Mouse (Mus musculus) thymus, postnatal 4 days (tissue): ENCODE measurements around the gene Gprc5d.
A peak's percentile ranks its signal among the peaks of the same experiment; 100 is the strongest.

Experiments
- DNase-seq: peaks from one replicate; pipeline ENCODE4 v3.0.0; 2021

Gene Gprc5d

GRCm38 (mm10) chr6:135133486-135133885 is 15.4 kb upstream of the Gprc5d start:
- DNase-seq = no peak

GRCm38 (mm10) chr6:135133086-135133485 is 15.0 kb upstream of the Gprc5d start:
- no peak for DNase-seq

GRCm38 (mm10) chr6:135124755-135125380 is 6.8 kb upstream of the Gprc5d start:
- no peak for DNase-seq

GRCm38 (mm10) chr6:135116479-135116878 is 1.6 kb downstream of the Gprc5d start:
- no peak for DNase-seq

GRCm38 (mm10) chr6:135113114-135113436 is 5.0 kb downstream of the Gprc5d start:
- no peak for DNase-seq

- no peak for DNase-seq
Measured at GRCm38 (mm10) chr6:135112411-135113113, 5.5 kb downstream of the Gprc5d start.

GRCm38 (mm10) chr6:135107014-135107413 is 11.1 kb downstream of the Gprc5d start:
- DNase-seq = no peak

- DNase-seq = no peak
Measured at GRCm38 (mm10) chr6:135102736-135103303, 15.3 kb downstream of the Gprc5d start.

GRCm38 (mm10) chr6:135100787-135101472 is 17.2 kb downstream of the Gprc5d start:
- DNase-seq = no peak

- no peak for DNase-seq
Measured at GRCm38 (mm10) chr6:135092798-135093470, 25.1 kb downstream of the Gprc5d start.

- DNase-seq = no peak
Measured at GRCm38 (mm10) chr6:135090661-135091060, 27.4 kb downstream of the Gprc5d start.

- DNase-seq = no peak
Measured at GRCm38 (mm10) chr6:135089786-135090185, 28.3 kb downstream of the Gprc5d start.

GRCm38 (mm10) chr6:135087721-135088451 is 30.2 kb downstream of the Gprc5d start:
- peak; percentile 89 for DNase-seq

- no peak for DNase-seq
Measured at GRCm38 (mm10) chr6:135085703-135086102, 32.4 kb downstream of the Gprc5d start.

- no peak for DNase-seq
Measured at GRCm38 (mm10) chr6:135083991-135084502, 34.0 kb downstream of the Gprc5d start.

- DNase-seq = no peak
Measured at GRCm38 (mm10) chr6:135078420-135078819, 39.7 kb downstream of the Gprc5d start.

GRCm38 (mm10) chr6:135076202-135076601 is 41.9 kb downstream of the Gprc5d start:
- DNase-seq = no peak

GRCm38 (mm10) chr6:135074405-135074947 is 43.6 kb downstream of the Gprc5d start:
- no peak for DNase-seq

- no peak for DNase-seq
Measured at GRCm38 (mm10) chr6:135070347-135070746, 47.7 kb downstream of the Gprc5d start.

GRCm38 (mm10) chr6:135069856-135070255 is 48.2 kb downstream of the Gprc5d start:
- no peak for DNase-seq

GRCm38 (mm10) chr6:135068221-135068620 is 49.9 kb downstream of the Gprc5d start:
- DNase-seq = no peak
